Mouse (Mus musculus): Measurements from ENCODE around the gene Cadm1. TPM values are rescaled to one million over a fixed set of nuclear protein-coding genes. Genes with fewer than 3 reads are reported as not detected.

The Cadm1 gene
- total and polyA plus RNA-seq, 3 experiments: 0.14 to 0.31 TPM; not detected in 1

GRCm38 (mm10) chr9:47552960-47553575, 23.1 kb downstream of the Cadm1 start:
- no peak for DNase-seq (ENCODE audit: low read depth, low spot score)
- Histone ChIP-seq H3K4me1 (ENCODE audit: control insufficient read depth in 1 of 2, insufficient read depth in 2 of 2, low read length in 2 of 2) (no peaks in the 10 kb centered on the region), H3K4me3 (ENCODE audit: control insufficient read depth in 1 of 2, insufficient read depth in 1 of 2, low read depth in 2 of 2, low read length in 2 of 2) (no peak overlapping the region), H3K79me2 (ENCODE audit: control insufficient read depth, insufficient read depth, low read length, poor library complexity) (no peaks in the 10 kb centered on the region), H3K9me3 (replicated peaks; ENCODE audit: insufficient read depth, low read length) (no peaks in the 10 kb centered on the region), H3K27me3 (ENCODE audit: control insufficient read depth in 1 of 2, insufficient read depth in 2 of 2, low read length in 2 of 2) (no peaks in the 10 kb centered on the region), H3K9ac (ENCODE audit: control insufficient read depth, low read depth, low read length, poor library complexity, severe bottlenecking) (no peak overlapping the region), H3K36me3 (ENCODE audit: control insufficient read depth in 1 of 2, insufficient read depth in 2 of 2, low read length in 2 of 2) (no peaks in the 10 kb centered on the region), H3K27ac (ENCODE audit: control insufficient read depth, low read depth, low read length) (no peak overlapping the region)
- TF ChIP-seq RCOR1 (IDR thresholded peaks at IDR 0.05; ENCODE audit: low read depth, low read length): no peak
- TF ChIP-seq GABPA (IDR thresholded peaks at IDR 0.05; ENCODE audit: low read depth, low read length): no peak
- TF ChIP-seq HCFC1 (IDR thresholded peaks at IDR 0.05; ENCODE audit: low read depth, low read length): no peak
- no peak for TF ChIP-seq CHD1 (IDR thresholded peaks at IDR 0.05; ENCODE audit: low read depth, low read length)
- no peak for TF ChIP-seq ETS1 (IDR thresholded peaks at IDR 0.05; ENCODE audit: low read depth, low read length)
- no peak for TF ChIP-seq JUND (IDR thresholded peaks at IDR 0.05; ENCODE audit: low read depth, low read length)
- no peak for TF ChIP-seq ZC3H11A (IDR thresholded peaks at IDR 0.05; ENCODE audit: low read depth, low read length)
- TF ChIP-seq NELFE (IDR thresholded peaks at IDR 0.05; ENCODE audit: low read depth, low read length): no peak
- no peak for TF ChIP-seq ZNF384 (IDR thresholded peaks at IDR 0.05; ENCODE audit: low read depth, low read length)
- TF ChIP-seq ELF1 (IDR thresholded peaks at IDR 0.05; ENCODE audit: low read depth, low read length): no peak
- no peak for TF ChIP-seq MXI1 (IDR thresholded peaks at IDR 0.05; ENCODE audit: low read depth, low read length)
- no peak for TF ChIP-seq RAD21 (IDR thresholded peaks at IDR 0.05; ENCODE audit: low read depth, low read length)
- no peak for TF ChIP-seq TAL1 (IDR thresholded peaks at IDR 0.05; ENCODE audit: low read length)
- no peak for TF ChIP-seq MAX (IDR thresholded peaks at IDR 0.05; ENCODE audit: low read length)

- H3K27ac ChIP-seq (ENCODE audit: control insufficient read depth, low read depth, low read length): no peak overlapping the region
- H3K36me3 ChIP-seq (ENCODE audit: control insufficient read depth in 1 of 2, insufficient read depth in 2 of 2, low read length in 2 of 2): peaks cover 0 to 9% of the 10 kb centered on the region in 2 experiments; a peak in 2 of 4 replicates
- no peaks in the 10 kb centered on the region for H3K79me2 ChIP-seq (ENCODE audit: control insufficient read depth, insufficient read depth, low read length, poor library complexity)
- no peak for DNase-seq (ENCODE audit: low read depth, low spot score)
- TF ChIP-seq RAD21 (IDR thresholded peaks at IDR 0.05; ENCODE audit: low read depth, low read length) (no peak), ZC3H11A (IDR thresholded peaks at IDR 0.05; ENCODE audit: low read depth, low read length) (no peak), MYC (IDR thresholded peaks at IDR 0.05; ENCODE audit: low read depth, low read length) (no peak), GATA1 (IDR thresholded peaks at IDR 0.05; ENCODE audit: low read depth, low read length) (no peak), NRF1 (IDR thresholded peaks at IDR 0.05; ENCODE audit: insufficient read depth, low read depth, low read length, poor library complexity, severe bottlenecking) (no peak), EP300 (IDR thresholded peaks at IDR 0.05; ENCODE audit: low read depth in 1 of 2, low read length in 2 of 2) (no peak), GABPA (IDR thresholded peaks at IDR 0.05; ENCODE audit: low read depth, low read length) (no peak), ETS1 (IDR thresholded peaks at IDR 0.05; ENCODE audit: low read depth, low read length) (no peak), POLR2AphosphoS2 (IDR thresholded peaks at IDR 0.05; ENCODE audit: low read length) (no peak), SIN3A (IDR thresholded peaks at IDR 0.05; ENCODE audit: low read length) (no peak), CHD1 (IDR thresholded peaks at IDR 0.05; ENCODE audit: low read depth, low read length) (no peak), TBP (IDR thresholded peaks at IDR 0.05; ENCODE audit: low read depth, low read length) (no peak), MAX (IDR thresholded peaks at IDR 0.05; ENCODE audit: low read length) (no peak)
- H3K9ac ChIP-seq (ENCODE audit: control insufficient read depth, low read depth, low read length, poor library complexity, severe bottlenecking): no peak overlapping the region
- H3K9me3 ChIP-seq (replicated peaks; ENCODE audit: insufficient read depth, low read length): no peaks in the 10 kb centered on the region
- H3K4me1 ChIP-seq (ENCODE audit: control insufficient read depth in 1 of 2, insufficient read depth in 2 of 2, low read length in 2 of 2): peaks cover 0 to 7% of the 10 kb centered on the region in 2 experiments; a peak in 2 of 4 replicates
- no peaks in the 10 kb centered on the region for H3K27me3 ChIP-seq (ENCODE audit: control insufficient read depth in 1 of 2, insufficient read depth in 2 of 2, low read length in 2 of 2)
- no peak overlapping the region for H3K4me3 ChIP-seq (ENCODE audit: control insufficient read depth in 1 of 2, insufficient read depth in 1 of 2, low read depth in 2 of 2, low read length in 2 of 2)
Observed at GRCm38 (mm10) chr9:47560726-47561125, 30.8 kb downstream of the Cadm1 start.
